Mouse (Mus musculus) intestine, embryonic 16.5 days (tissue): ENCODE results near the gene Pla2g4b. TPM values are rescaled to one million over a fixed set of nuclear protein-coding genes. Genes with fewer than 3 reads are reported as not detected.

Experiments used
- ATAC-seq: fragments of 200-750 bp; cut with Nextera tagmentation; 2 replicates; pipeline ENCODE4 v1.8.0; 2017; ENCODE audit warnings: moderate TSS enrichment, moderate library complexity
- H3K27ac ChIP-seq: fragments of 300-500 bp; sonication (generic); 2 replicates; pipeline ENCODE4 v1.5.1; 2014; ENCODE audit warnings: mild to moderate bottlenecking, low read length
- H3K27me3 ChIP-seq: fragments of 300-500 bp; sonication (generic); replicated peaks from 2 replicates; pipeline ENCODE4 v1.6.1; 2014; ENCODE audit warnings: low read length, control low read depth, mixed read lengths; ENCODE audit not compliant: control insufficient read depth, insufficient read depth
- H3K36me3 ChIP-seq: fragments of 300-500 bp; sonication (generic); 2 replicates; pipeline ENCODE4 v1.6.1; 2014; ENCODE audit warnings: low read length, control low read depth; ENCODE audit not compliant: control insufficient read depth, insufficient read depth
- H3K4me1 ChIP-seq: fragments of 300-500 bp; sonication (generic); 2 replicates; pipeline ENCODE4 v1.6.1; 2014; ENCODE audit warnings: low read length, control low read depth, mixed read lengths; ENCODE audit not compliant: control insufficient read depth, insufficient read depth
- H3K4me2 ChIP-seq: fragments of 300-500 bp; sonication (generic); 2 replicates; pipeline ENCODE4 v1.6.1; 2014; ENCODE audit warnings: low read depth, low read length, control low read depth
- H3K4me3 ChIP-seq: fragments of 300-500 bp; sonication (generic); 2 replicates; pipeline ENCODE4 v1.5.1; 2014; ENCODE audit warnings: mild to moderate bottlenecking, low read length
- H3K9ac ChIP-seq: fragments of 300-500 bp; sonication (generic); 2 replicates; pipeline ENCODE4 v1.6.1; 2014; ENCODE audit warnings: low read depth, low read length
- H3K9me3 ChIP-seq: fragments of 300-500 bp; sonication (generic); 2 replicates; pipeline ENCODE4 v1.6.1; 2016; ENCODE audit warnings: low read length, control low read depth; ENCODE audit not compliant: control insufficient read depth
- WGBS: fragments of 180-500 bp; shearing (Covaris S2); extraction: QIAGEN DNeasy Blood & Tissue Kit; methylation state at CpG from one replicate; pipeline ENCODE4 v1.1.7; 2014; 5-methylcytosine and 5-hydroxymethylcytosine counted together
- polyA plus RNA-seq: library from polyadenylated mRNA; unstranded; fragments of >200 nt; fragmentation: Nextera tagmentation; extraction: Ambion mirVana; gene quantifications from 2 replicates; pipeline ENCODE4 v1.2.1, GENCODE M21; 2015

Pla2g4b gene
- polyA plus RNA-seq, 1 experiment from 2014 or later, result 0.49 TPM

DNA sequence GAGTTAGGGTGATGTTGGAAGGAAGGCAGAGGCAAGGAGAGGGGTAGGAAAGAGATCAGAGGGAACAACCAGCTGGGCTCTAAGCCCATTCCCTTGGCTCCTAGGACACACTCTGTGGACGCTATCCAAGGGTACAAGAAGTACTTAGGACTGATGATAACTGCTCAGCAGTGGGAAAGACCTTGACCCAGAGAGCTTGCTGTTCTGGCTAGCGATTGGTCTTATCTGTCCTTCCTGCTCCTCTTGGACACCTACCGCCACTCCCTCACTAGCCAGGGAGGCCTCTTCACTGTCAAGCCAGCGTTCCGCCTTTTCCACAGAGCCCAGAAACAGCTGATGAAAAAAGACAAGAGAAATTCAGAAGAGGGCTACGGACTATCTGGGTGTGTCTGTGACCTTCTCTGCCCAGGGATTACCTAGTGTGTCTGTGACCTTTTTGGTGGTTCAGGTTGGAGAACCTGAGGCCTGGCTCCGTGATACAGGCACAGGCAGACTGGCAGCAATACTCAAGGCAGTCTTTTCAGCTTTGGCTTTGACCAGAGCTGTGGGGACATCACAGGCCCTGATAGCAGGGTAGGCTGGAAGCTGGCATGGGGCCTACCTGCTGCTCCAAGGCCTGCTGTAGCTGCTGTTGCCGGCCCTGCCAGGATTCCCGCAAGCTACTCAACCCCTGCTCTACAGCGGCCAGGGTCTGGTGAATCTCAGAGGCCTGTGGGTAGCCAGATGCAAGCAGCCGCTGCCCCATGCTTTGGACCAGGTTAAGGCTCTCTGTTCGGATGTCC lies 21.7 kb downstream of the Pla2g4b start:
- H3K27ac ChIP-seq, result no peak overlapping the region
- WGBS, result 84% methylated on average over 12 of the region's 12 CpGs
- H3K36me3 ChIP-seq, result no peaks in the 10 kb centered on the region
- no peak overlapping the region for H3K4me2 ChIP-seq
- no peaks in the 10 kb centered on the region for H3K27me3 ChIP-seq
- no peak for ATAC-seq
- H3K9me3 ChIP-seq, result no peaks in the 10 kb centered on the region
- no peaks in the 10 kb centered on the region for H3K4me1 ChIP-seq
- no peak overlapping the region for H3K4me3 ChIP-seq
- no peak overlapping the region for H3K9ac ChIP-seq

- H3K36me3 ChIP-seq, result no peaks in the 10 kb centered on the region
- WGBS, result 84% methylated on average over 10 of the region's 10 CpGs
- no peak overlapping the region for H3K27ac ChIP-seq
- no peaks in the 10 kb centered on the region for H3K9me3 ChIP-seq
- H3K9ac ChIP-seq, result no peak overlapping the region
- no peaks in the 10 kb centered on the region for H3K27me3 ChIP-seq
- no peak overlapping the region for H3K4me2 ChIP-seq
- no peak overlapping the region for H3K4me3 ChIP-seq
- no peak for ATAC-seq
- H3K4me1 ChIP-seq, result no peaks in the 10 kb centered on the region
Measured at GRCm38 (mm10) chr2:120055923-120056322, 22.7 kb downstream of the Pla2g4b start.

DNA sequence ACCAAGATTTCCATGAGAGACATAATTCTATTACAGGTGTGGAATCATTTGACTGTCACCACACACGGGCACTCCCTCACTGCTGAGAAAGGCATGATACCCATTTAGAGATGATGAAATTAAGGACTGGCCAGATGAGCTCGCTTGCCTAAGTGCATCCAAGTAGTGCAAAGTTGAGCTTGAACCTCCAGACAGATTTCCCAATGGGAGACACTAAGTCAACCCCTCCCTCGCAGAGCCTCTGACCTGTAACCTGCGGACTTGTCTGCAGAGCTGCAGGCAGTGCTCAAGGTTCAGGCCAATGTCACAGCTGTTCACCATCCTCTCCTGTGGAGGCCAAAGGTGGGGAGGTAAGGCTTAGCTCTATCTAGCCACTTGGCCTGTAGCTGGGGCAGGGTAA lies 25.6 kb downstream of the Pla2g4b start:
- WGBS, result 76% methylated on average over 4 of the region's 4 CpGs

GRCm38 (mm10) chr2:120059466-120059865 lies 26.2 kb downstream of the Pla2g4b start:
- WGBS, result 91% methylated on average over 3 of the region's 3 CpGs

More for the DNA sequence above, 25.6 kb downstream of the Pla2g4b start:
- H3K36me3 ChIP-seq, result no peaks in the 10 kb centered on the region
- no peaks in the 10 kb centered on the region for H3K4me1 ChIP-seq
- no peaks in the 10 kb centered on the region for H3K9me3 ChIP-seq
- H3K9ac ChIP-seq, result no peak overlapping the region
- no peak overlapping the region for H3K4me2 ChIP-seq
- no peak for ATAC-seq
- no peak overlapping the region for H3K27ac ChIP-seq
- no peak overlapping the region for H3K4me3 ChIP-seq
- no peaks in the 10 kb centered on the region for H3K27me3 ChIP-seq

GRCm38 (mm10) chr2:120060190-120060589 lies 27.0 kb downstream of the Pla2g4b start:
- H3K27ac ChIP-seq, result no peak overlapping the region

More at GRCm38 (mm10) chr2:120059466-120059865, 26.2 kb downstream of the Pla2g4b start:
- H3K9ac ChIP-seq, result no peak overlapping the region
- no peak overlapping the region for H3K27ac ChIP-seq
- no peaks in the 10 kb centered on the region for H3K36me3 ChIP-seq
- H3K4me1 ChIP-seq, result no peaks in the 10 kb centered on the region
- no peaks in the 10 kb centered on the region for H3K9me3 ChIP-seq
- no peak for ATAC-seq
- H3K27me3 ChIP-seq, result no peaks in the 10 kb centered on the region
- H3K4me2 ChIP-seq, result no peak overlapping the region
- no peak overlapping the region for H3K4me3 ChIP-seq

DNA sequence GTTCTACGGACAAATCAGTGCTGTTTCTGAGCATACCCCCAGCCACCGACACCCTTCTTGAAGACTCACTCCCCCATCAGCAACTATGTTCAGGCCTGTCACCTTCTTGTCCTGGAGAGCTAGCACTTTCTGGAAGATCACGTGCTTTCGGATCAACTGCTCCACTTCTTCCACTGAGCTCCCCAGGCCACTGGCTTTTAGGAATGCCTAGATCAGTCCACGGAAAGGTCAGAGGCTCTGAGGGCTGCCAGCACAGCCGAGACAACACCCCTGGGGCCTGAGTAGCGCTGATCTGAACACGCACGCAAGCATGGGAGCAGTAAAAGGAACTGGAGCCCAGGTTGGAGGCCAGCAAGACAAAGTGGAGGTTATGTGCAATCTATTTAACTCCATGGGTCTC lies 27.4 kb downstream of the Pla2g4b start:
- Histone ChIP-seq H3K27ac (no peak overlapping the region), H3K9ac (no peak overlapping the region), H3K9me3 (no peaks in the 10 kb centered on the region), H3K27me3 (no peaks in the 10 kb centered on the region), H3K4me3 (no peak overlapping the region), H3K4me1 (no peaks in the 10 kb centered on the region), H3K36me3 (no peaks in the 10 kb centered on the region), H3K4me2 (no peak overlapping the region)
- ATAC-seq, result no peak
- 74% methylated on average over 9 of the region's 9 CpGs for WGBS

More at GRCm38 (mm10) chr2:120060190-120060589, 27.0 kb downstream of the Pla2g4b start:
- no peak for ATAC-seq
- Histone ChIP-seq H3K4me3 (no peak overlapping the region), H3K4me2 (no peak overlapping the region), H3K9ac (no peak overlapping the region), H3K36me3 (no peaks in the 10 kb centered on the region), H3K9me3 (no peaks in the 10 kb centered on the region), H3K4me1 (no peaks in the 10 kb centered on the region), H3K27me3 (no peaks in the 10 kb centered on the region)
- 57% methylated on average over 6 of the region's 6 CpGs for WGBS

DNA sequence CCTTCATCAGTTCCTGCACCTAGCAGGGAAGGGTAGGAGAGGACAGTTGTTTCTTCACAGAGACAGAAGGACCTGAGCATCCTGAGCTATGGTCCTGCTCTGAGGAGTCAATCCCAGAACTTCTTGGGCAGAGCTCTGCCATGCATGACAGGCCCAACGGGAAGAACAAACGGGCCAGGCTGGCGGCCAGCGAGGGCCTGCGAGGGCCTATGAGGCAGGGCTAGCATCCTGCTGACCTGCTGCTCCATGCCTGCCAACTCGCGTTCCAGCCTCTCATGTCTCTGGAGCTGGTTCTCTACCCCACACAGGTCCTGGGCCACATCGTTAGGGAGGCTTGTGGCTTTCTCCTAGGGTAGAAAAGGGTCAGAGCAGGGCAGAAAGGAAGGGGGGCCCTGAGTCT lies 29.0 kb downstream of the Pla2g4b start:
- no peak for ATAC-seq
- WGBS, result 88% methylated on average over 8 of the region's 8 CpGs
- H3K9ac ChIP-seq, result no peak overlapping the region

DNA sequence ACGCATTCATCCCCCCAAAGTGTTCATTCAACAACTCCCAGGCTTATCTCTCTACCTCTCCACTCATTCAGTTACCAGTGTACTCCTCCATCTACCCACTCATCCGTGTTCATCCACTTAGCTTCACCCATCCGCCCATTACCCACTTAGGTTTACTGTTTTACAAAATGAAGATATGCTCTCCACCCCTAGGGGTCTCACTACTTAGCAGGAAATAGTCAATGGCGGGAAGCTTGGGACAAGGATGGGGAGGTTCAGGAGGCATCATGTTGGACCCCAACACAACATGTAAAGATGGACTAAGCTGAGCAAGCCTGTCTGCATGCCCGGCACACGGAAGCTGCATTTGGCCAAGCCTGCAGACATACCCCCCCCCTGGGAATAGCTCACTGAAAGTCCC lies 31.4 kb downstream of the Pla2g4b start:
- no peaks in the 10 kb centered on the region for H3K36me3 ChIP-seq
- no peak overlapping the region for H3K27ac ChIP-seq
- no peak overlapping the region for H3K9ac ChIP-seq
- WGBS, result 86% methylated on average over 6 of the region's 6 CpGs
- H3K27me3 ChIP-seq, result no peaks in the 10 kb centered on the region
- H3K4me2 ChIP-seq, result no peak overlapping the region
- no peak overlapping the region for H3K4me3 ChIP-seq
- H3K4me1 ChIP-seq, result no peaks in the 10 kb centered on the region
- no peaks in the 10 kb centered on the region for H3K9me3 ChIP-seq
- ATAC-seq, result no peak

More for the DNA sequence above, 29.0 kb downstream of the Pla2g4b start:
- no peaks in the 10 kb centered on the region for H3K36me3 ChIP-seq
- H3K9me3 ChIP-seq, result no peaks in the 10 kb centered on the region
- H3K4me2 ChIP-seq, result no peak overlapping the region
- H3K4me1 ChIP-seq, result no peaks in the 10 kb centered on the region
- H3K4me3 ChIP-seq, result no peak overlapping the region
- H3K27ac ChIP-seq, result no peak overlapping the region
- no peaks in the 10 kb centered on the region for H3K27me3 ChIP-seq

DNA sequence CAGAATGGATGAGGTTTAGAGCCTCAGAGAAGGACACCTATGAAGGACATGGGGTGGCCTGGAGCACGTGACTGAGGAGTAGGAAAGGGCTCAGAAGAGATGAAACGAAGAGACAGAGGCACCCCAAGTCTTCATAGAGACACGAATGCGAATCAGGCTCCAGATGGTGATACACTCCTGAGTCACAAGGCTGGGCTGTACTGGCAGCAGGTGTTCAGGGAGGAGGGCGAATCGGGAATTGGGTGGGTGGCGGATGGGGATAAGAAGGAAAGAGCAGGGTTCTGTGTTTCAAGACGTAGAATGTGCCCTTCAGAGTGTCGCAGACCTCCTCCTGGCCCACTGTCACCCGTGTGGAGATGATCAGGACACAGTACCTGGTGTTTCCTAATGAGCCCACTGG lies 32.0 kb downstream of the Pla2g4b start:
- no peaks in the 10 kb centered on the region for H3K4me1 ChIP-seq
- ATAC-seq, result no peak
- no peak overlapping the region for H3K27ac ChIP-seq
- no peaks in the 10 kb centered on the region for H3K9me3 ChIP-seq
- H3K4me2 ChIP-seq, result no peak overlapping the region
- WGBS, result 88% methylated on average over 10 of the region's 10 CpGs
- H3K9ac ChIP-seq, result no peak overlapping the region
- H3K27me3 ChIP-seq, result no peaks in the 10 kb centered on the region
- H3K36me3 ChIP-seq, result no peaks in the 10 kb centered on the region
- H3K4me3 ChIP-seq, result no peak overlapping the region

DNA sequence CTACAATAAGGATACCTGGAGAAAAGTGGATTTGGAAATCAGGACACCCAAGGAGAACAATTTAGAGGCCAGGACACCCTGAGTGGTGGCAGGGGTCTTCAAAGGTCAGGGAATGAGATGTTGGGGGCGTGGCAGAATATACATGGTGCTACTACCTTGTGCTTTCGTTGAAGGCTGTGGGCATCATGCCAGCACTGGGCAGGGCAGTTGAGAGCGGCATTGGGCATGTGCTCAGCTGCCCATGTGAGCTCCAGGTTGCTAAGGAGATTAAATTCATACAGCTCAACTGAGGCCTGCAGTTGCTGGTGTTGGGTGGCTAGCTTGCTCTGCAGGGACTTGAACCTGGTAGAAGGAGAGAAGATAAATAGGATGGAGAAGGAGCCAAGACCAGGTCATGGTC lies 33.0 kb downstream of the Pla2g4b start:
- Histone ChIP-seq H3K27ac (no peak overlapping the region), H3K4me3 (no peak overlapping the region)
- 63% methylated on average over 3 of the region's 3 CpGs for WGBS

More for the DNA sequence above, 33.0 kb downstream of the Pla2g4b start:
- Histone ChIP-seq H3K4me2 (no peak overlapping the region), H3K9ac (no peak overlapping the region), H3K9me3 (no peaks in the 10 kb centered on the region), H3K27me3 (no peaks in the 10 kb centered on the region), H3K36me3 (no peaks in the 10 kb centered on the region), H3K4me1 (no peaks in the 10 kb centered on the region)
- ATAC-seq, result no peak
